Mouse (Mus musculus) heart, embryonic 15.5 days (tissue): ENCODE measurements around the gene Rras2. TPM values are rescaled to one million over a fixed set of nuclear protein-coding genes. Genes with fewer than 3 reads are reported as not detected.

ENCODE experiments used
- ATAC-seq: fragments of 200-750 bp; cut with Nextera tagmentation; replicated peaks from 2 replicates; pipeline ENCODE4 v1.8.0; 2017; ENCODE audit warnings: low read depth, moderate TSS enrichment; ENCODE audit not compliant: insufficient number of reproducible peaks, insufficient read depth, low FRiP score
- H3K27ac ChIP-seq: fragments of 300-500 bp; sonication (generic); 2 replicates; pipeline ENCODE4 v1.5.1; 2015; ENCODE audit warnings: mild to moderate bottlenecking, inconsistent platforms
- H3K27me3 ChIP-seq: fragments of 300-500 bp; sonication (generic); 2 replicates; pipeline ENCODE4 v1.6.1; 2015; ENCODE audit warnings: inconsistent platforms
- H3K36me3 ChIP-seq: fragments of 300-500 bp; sonication (generic); 2 replicates; pipeline ENCODE4 v1.6.1; 2015; ENCODE audit warnings: mild to moderate bottlenecking, inconsistent platforms
- H3K4me1 ChIP-seq: fragments of 300-500 bp; sonication (generic); replicated peaks from 2 replicates; pipeline ENCODE4 v1.6.1; 2015; ENCODE audit warnings: inconsistent platforms
- H3K4me2 ChIP-seq: fragments of 300-500 bp; sonication (generic); 2 replicates; pipeline ENCODE4 v1.6.1; 2015; ENCODE audit warnings: inconsistent platforms, mild to moderate bottlenecking, moderate library complexity
- H3K4me3 ChIP-seq: fragments of 300-500 bp; sonication (generic); 2 replicates; pipeline ENCODE4 v1.5.1; 2015; ENCODE audit warnings: mild to moderate bottlenecking, inconsistent platforms
- H3K9ac ChIP-seq: fragments of 300-500 bp; sonication (generic); 2 replicates; pipeline ENCODE4 v1.6.1; 2015; ENCODE audit warnings: mild to moderate bottlenecking, inconsistent platforms
- H3K9me3 ChIP-seq: fragments of 300-500 bp; sonication (generic); replicated peaks from 2 replicates; pipeline ENCODE4 v1.6.1; 2016; ENCODE audit warnings: inconsistent platforms
- WGBS: fragments of 180-500 bp; shearing (Covaris S2); methylation state at CpG from one replicate; pipeline ENCODE4 v1.1.7; 2015; ENCODE audit warnings: mixed read lengths; 5-methylcytosine and 5-hydroxymethylcytosine counted together
- polyA plus RNA-seq: library from polyadenylated mRNA; unstranded; fragments of >200 nt; fragmentation: Nextera tagmentation; extraction: Ambion mirVana; gene quantifications from 2 replicates; pipeline ENCODE4 v1.2.1, GENCODE M21; 2015

Rras2 gene
- polyA plus RNA-seq, 1 experiment from 2014 or later: 44.1 TPM

DNA sequence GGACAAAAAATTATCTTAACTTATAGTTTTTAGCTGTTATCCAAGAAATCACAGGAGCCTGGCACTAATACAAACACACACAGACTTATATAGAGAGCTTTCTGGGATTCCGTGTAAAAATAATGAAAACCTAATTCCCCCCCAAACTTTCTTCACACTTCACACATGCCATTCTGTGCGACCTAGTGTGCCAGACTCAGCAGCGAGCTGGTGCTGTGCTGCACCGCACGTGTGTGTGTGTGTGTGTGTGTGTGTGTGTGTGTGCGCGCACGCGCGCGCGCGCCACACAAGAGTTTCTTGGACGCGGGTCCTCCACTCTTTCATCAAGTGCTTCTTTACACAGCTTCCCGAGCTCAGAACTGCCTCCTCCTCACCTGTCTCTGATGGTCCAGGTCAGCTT lies 59.4 kb downstream of the Rras2 start:
- Histone ChIP-seq H3K9me3 (no peaks in the 10 kb centered on the region), H3K27me3 (no peaks in the 10 kb centered on the region), H3K4me2 (no peak overlapping the region), H3K36me3 (peaks cover 4% of the 10 kb centered on the region; the same call in 1 of the 2 replicates), H3K4me1 (peaks cover 15% of the 10 kb centered on the region), H3K27ac (no peak overlapping the region), H3K9ac (no peak overlapping the region), H3K4me3 (no peak overlapping the region)
- ATAC-seq: no peak
- 89% methylated on average over 16 of the region's 16 CpGs for WGBS

DNA sequence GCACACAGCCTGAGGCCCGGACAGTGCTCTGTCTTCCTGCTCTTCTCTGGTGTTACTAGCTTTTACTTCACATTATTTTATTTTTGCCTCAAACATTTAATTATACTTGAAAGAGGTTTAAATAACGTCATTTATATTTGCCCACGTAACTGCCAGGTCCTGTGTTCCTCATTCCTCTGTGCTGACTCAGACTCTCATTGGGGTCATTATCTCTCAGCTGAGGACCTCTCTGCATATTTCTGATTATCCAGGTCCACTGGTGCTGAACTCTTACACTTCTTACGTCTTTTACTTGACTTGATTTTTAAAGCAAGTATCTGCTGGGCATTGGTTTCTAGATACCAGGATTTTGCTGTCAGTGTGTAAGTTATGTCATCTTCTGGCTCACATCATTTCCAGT lies 63.9 kb downstream of the Rras2 start:
- Histone ChIP-seq H3K9ac (no peak overlapping the region), H3K27ac (peak overlapping the region; percentile 27)
- ATAC-seq: no peak

DNA sequence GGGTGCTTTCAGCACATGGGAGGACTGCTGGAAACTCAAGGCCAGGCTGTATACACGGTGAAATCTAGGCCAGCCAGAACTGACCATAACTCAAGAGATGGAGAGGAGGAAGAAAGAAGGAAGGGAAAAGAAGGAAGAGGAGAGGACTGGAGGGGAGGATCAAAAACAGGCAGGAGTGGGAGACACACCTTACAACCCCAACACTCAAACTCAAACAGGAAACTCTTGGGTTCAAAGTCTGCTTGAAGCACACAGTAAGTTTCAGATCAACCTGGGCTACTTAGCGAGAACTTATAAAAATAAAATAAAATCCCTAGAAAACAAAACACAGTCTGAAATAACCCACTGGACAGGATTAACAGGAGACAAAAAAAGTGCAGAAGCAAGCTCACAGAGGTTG lies 71.8 kb downstream of the Rras2 start:
- Histone ChIP-seq H3K9ac (no peak overlapping the region), H3K4me3 (no peak overlapping the region), H3K36me3 (peaks cover 4% of the 10 kb centered on the region; the same call in 1 of the 2 replicates), H3K4me2 (no peak overlapping the region), H3K27ac (no peak overlapping the region), H3K27me3 (no peaks in the 10 kb centered on the region), H3K4me1 (peaks cover 37% of the 10 kb centered on the region), H3K9me3 (no peaks in the 10 kb centered on the region)
- no peak for ATAC-seq
- WGBS: 54% methylated on average over 2 of the region's 2 CpGs

More for the DNA sequence above, 63.9 kb downstream of the Rras2 start:
- H3K27me3 ChIP-seq: no peaks in the 10 kb centered on the region
- peaks cover 31% of the 10 kb centered on the region for H3K4me1 ChIP-seq
- 44% methylated on average over 4 of the region's 4 CpGs for WGBS
- no peaks in the 10 kb centered on the region for H3K9me3 ChIP-seq
- peaks cover 4% of the 10 kb centered on the region; the same call in 1 of the 2 replicates for H3K36me3 ChIP-seq
- H3K4me2 ChIP-seq: no peak overlapping the region
- H3K4me3 ChIP-seq: no peak overlapping the region

DNA sequence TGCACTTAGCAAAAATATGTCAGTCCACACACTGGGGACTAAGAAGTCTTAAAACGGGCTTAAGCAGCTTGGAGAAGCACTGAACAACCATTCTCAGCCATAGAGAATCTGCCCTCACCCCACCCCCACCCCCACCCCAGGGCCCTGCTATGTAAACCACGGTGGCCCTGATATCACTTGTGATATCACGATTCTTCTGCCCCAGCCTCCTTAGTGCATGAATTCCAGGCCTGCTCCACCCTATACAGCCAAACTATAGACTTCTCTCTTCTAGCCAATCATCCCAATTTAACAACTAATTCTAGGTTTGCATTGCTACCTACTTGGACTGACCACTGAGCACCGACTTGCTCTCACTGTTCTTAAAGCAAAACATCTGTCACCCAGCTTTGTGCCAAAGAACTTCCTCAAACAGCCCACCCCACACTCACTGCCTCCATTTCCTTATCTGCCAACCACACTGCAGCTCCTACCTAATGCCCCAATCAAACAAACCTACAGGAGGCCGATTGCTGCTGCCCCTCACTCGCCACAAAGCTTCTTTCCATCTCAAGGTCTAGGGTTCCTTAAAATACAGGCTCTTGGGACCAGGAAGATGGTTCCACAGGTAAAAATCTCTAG lies 73.5 kb downstream of the Rras2 start:
- no peak overlapping the region for H3K4me2 ChIP-seq
- H3K27ac ChIP-seq: no peak overlapping the region
- no peak overlapping the region for H3K9ac ChIP-seq
- no peaks in the 10 kb centered on the region for H3K9me3 ChIP-seq
- no peak overlapping the region for H3K4me3 ChIP-seq
- H3K27me3 ChIP-seq: no peaks in the 10 kb centered on the region
- ATAC-seq: no peak
- peaks cover 17% of the 10 kb centered on the region; the same call in 1 of the 2 replicates for H3K36me3 ChIP-seq
- peaks cover 35% of the 10 kb centered on the region for H3K4me1 ChIP-seq
- 51% methylated on average over 6 of the region's 6 CpGs for WGBS

DNA sequence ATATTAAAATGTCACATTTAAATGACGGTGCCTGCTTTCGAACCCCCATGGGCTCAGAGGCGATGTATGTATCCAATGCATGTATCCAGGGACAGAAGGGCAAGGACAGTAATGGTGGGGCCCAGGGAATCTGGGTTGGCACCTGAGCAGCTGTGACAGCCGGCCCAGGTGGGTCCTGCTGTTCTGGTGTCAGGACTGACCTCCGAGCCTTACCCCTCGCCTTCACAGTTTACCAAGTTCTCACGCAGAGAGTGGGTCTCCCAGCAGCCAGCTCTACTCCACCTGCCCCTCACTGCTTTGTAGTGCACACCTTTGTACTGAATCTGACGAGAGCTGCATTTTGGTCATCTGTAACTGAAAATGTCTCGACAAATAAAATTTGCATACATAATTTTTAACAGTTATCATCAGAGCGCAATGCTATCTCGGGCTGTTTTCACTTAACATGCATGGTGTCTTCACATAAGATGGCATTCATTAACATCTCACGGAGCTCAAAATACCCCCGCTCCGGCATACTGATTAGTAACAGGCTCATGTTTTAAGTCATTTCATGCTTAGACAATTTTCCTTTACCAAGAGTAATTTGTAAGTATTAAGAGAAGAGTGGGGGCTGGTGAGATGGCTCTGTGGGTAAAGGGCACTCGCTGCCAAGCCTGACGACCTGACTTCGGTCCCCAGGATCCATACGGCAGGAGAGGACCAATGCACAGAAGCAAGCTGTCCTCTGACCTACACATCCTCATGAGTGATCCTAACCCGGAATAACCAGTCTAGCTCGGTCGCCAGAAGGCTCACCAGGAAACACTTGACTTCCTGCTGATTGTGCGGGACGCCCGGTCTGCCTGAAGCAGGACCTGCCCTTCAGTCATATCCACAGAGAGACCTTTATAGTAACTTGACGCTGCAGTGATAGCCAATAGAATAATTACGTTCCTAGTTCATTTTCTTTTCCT lies 74.3 kb downstream of the Rras2 start:
- 70% methylated on average over 26 of the region's 26 CpGs for whole genome bisulfite sequencing
- ATAC-seq: no peak; the same call in 1 of the 2 replicates

DNA sequence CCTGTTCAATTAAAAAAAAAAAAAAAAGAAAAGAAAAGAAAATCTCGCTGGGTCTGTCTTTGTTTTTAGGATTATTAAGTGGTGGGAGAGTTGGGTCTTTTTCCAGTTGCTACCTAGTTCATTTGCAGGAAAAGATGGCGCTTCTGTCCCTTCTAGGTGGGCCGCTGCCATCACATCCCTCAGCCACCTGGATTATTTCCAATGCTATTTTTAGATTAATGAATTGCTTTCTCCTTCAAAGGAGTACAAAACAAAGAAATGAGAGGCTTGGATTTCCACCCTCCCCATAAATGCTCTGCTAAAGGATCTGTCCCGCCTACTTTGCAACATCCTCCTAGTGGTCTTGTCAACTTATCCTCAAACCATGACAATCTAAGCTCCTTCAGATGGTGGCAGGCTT lies 76.2 kb downstream of the Rras2 start:
- no peak overlapping the region for H3K9ac ChIP-seq
- 72% methylated on average over 4 of the region's 4 CpGs for WGBS
- no peak overlapping the region for H3K4me2 ChIP-seq
- peaks cover 17% of the 10 kb centered on the region; the same call in 1 of the 2 replicates for H3K36me3 ChIP-seq
- H3K9me3 ChIP-seq: no peaks in the 10 kb centered on the region
- H3K4me3 ChIP-seq: no peak overlapping the region
- H3K27me3 ChIP-seq: no peaks in the 10 kb centered on the region
- peaks cover 38% of the 10 kb centered on the region for H3K4me1 ChIP-seq
- ATAC-seq: no peak
- 0 out of 2 replicates have a peak overlapping the region, but pooled peaks have one; percentile 29 for H3K27ac ChIP-seq

More for the DNA sequence above, 74.3 kb downstream of the Rras2 start:
- no peak overlapping the region for H3K9ac ChIP-seq
- no peak overlapping the region for H3K27ac ChIP-seq
- H3K36me3 ChIP-seq: peaks cover 17% of the 10 kb centered on the region; the same call in 1 of the 2 replicates
- H3K27me3 ChIP-seq: no peaks in the 10 kb centered on the region
- H3K4me1 ChIP-seq: peaks cover 38% of the 10 kb centered on the region
- no peaks in the 10 kb centered on the region for H3K9me3 ChIP-seq
- no peak overlapping the region for H3K4me3 ChIP-seq
- H3K4me2 ChIP-seq: no peak overlapping the region

DNA sequence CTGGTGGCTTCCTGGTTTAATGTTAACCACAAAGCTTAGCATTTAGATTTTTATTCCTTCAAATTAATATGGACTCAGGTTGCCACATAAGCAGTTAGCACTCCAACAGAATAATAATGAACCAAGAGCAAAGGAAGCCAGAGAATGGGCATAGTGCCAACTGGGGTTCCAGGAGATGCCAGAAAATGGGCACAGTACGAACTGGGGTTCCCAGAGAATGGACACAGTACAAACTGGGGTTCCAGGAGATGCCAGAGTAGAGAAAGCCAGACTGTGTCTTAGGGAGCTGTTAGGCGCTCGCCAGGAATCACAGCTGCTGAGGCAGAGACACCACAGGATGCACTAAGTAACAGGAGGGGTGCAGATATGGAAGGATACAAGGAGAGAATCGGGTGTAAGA lies 80.3 kb downstream of the Rras2 start:
- Histone ChIP-seq H3K27ac (no peak overlapping the region), H3K4me3 (no peak overlapping the region), H3K9me3 (no peaks in the 10 kb centered on the region), H3K27me3 (no peaks in the 10 kb centered on the region), H3K36me3 (peaks cover 13% of the 10 kb centered on the region; the same call in 1 of the 2 replicates), H3K4me1 (peaks cover 10% of the 10 kb centered on the region), H3K4me2 (no peak overlapping the region), H3K9ac (no peak overlapping the region)
- WGBS: 89% methylated on average over 4 of the region's 4 CpGs
- ATAC-seq: no peak

DNA sequence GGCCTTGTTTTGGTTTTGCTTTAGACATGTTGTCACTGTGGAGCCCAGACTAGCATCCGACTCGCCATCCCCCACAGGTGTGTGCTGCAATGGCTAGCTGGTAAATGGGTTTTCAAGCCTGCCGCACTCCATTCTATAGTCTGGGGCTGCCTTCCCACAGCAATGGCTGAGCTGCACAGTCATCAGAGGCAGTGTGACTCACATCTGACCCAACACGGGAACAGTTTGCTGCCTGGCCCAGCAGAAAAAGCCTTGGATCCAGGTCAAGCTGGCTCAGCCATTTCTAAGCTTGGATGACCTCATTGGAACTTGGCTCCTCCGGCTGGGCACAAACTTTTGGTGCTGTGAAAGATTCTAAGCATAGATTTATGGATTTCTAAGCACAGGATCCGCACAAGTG lies 88.0 kb downstream of the Rras2 start:
- ATAC-seq: no peak
- H3K9ac ChIP-seq: no peak overlapping the region
- 69% methylated on average over 6 of the region's 6 CpGs for WGBS
- no peak overlapping the region for H3K4me2 ChIP-seq
- H3K27me3 ChIP-seq: no peaks in the 10 kb centered on the region
- H3K4me3 ChIP-seq: no peak overlapping the region
- H3K27ac ChIP-seq: no peak overlapping the region
- no peaks in the 10 kb centered on the region for H3K9me3 ChIP-seq
- no peaks in the 10 kb centered on the region for H3K4me1 ChIP-seq
- H3K36me3 ChIP-seq: no peaks in the 10 kb centered on the region; the same call in 1 of the 2 replicates

DNA sequence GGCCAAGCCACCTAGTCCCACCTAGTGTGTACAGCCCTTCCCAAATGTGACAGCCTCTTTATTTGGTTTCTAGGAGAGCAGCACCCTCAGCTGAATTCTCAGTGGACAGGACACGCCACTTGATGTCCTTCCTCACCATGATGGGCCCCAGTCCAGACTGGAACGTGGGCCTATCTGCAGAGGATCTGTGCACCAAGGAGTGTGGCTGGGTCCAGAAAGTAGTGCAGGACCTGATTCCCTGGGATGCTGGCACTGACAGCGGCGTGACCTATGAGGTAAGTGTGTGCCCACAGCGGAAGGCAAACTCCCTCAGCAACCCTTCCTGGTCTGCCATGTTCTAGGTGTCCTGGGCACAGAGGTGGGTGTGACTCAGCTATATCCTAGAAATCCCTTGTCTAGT lies 88.8 kb downstream of the Rras2 start:
- WGBS: 82% methylated on average over 5 of the region's 5 CpGs
- no peak overlapping the region for H3K4me3 ChIP-seq
- H3K27ac ChIP-seq: no peak overlapping the region
- ATAC-seq: no peak
- no peaks in the 10 kb centered on the region for H3K4me1 ChIP-seq
- H3K9me3 ChIP-seq: no peaks in the 10 kb centered on the region
- no peaks in the 10 kb centered on the region; the same call in 1 of the 2 replicates for H3K36me3 ChIP-seq
- H3K9ac ChIP-seq: no peak overlapping the region
- H3K27me3 ChIP-seq: no peaks in the 10 kb centered on the region
- H3K4me2 ChIP-seq: no peak overlapping the region

DNA sequence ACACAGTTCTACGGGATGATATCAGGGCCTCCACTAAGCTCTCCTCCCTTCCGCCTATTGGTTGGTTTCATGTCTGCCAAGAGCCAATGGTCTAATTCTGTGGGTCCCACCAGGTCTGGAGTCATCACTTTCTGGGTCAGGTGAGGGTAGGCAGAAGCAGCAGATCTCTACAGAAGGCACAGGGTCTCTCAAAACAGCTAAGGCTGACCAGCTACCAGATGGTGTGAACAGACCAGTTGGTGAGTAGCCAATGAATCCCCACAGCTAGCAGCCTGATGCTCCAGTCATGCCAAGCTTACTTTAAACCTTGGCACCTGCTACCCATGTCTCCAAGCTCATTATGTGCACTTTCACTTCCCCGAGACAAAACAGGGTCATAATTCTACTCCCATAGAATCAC lies 90.2 kb downstream of the Rras2 start:
- Histone ChIP-seq H3K4me2 (no peak overlapping the region), H3K4me3 (no peak overlapping the region), H3K36me3 (no peaks in the 10 kb centered on the region), H3K27ac (no peak overlapping the region), H3K9me3 (no peaks in the 10 kb centered on the region), H3K9ac (no peak overlapping the region), H3K27me3 (no peaks in the 10 kb centered on the region), H3K4me1 (no peaks in the 10 kb centered on the region)
- 77% methylated on average over 3 of the region's 3 CpGs for WGBS
- ATAC-seq: no peak

DNA sequence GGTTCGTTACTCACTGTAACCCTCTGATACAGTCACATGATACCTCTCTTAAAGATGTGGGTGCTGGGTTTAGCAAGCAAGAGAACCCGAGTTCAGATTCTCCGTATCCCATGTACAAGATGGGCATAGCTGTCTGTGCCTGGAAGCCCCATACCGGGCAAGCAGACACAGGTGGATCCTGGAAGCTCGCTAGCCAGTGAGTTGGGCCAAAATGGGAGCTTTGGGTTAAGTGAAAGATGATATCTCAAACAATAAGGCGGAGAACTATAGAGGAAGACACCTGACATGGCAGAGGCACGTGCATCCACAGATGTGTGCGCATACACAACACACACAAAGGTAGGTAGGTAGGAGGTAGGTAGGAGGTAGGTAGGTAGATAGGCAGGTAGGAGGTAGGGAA lies 90.7 kb downstream of the Rras2 start:
- 83% methylated on average over 8 of the region's 8 CpGs for WGBS
- Histone ChIP-seq H3K9me3 (no peaks in the 10 kb centered on the region), H3K27ac (no peak overlapping the region), H3K4me1 (no peaks in the 10 kb centered on the region), H3K27me3 (no peaks in the 10 kb centered on the region), H3K4me2 (no peak overlapping the region), H3K9ac (no peak overlapping the region), H3K4me3 (no peak overlapping the region), H3K36me3 (no peaks in the 10 kb centered on the region)
- no peak for ATAC-seq
